Mouse (Mus musculus) gastrocnemius, adult 8-10 months (tissue): Measurements from ENCODE around the gene Ccdc28a. TPM values are rescaled to one million over a fixed set of nuclear protein-coding genes. Genes with fewer than 3 reads are reported as not detected.

Experiments
- DNase-seq, 2 experiments: peaks; one replicate each; pipeline ENCODE4 v3.0.0; 2022; ENCODE audit warnings: low spot score in 2 of 2
- total RNA-seq, 4 experiments: library from RNA; stranded (reverse); gene quantifications; 2 replicates each; pipeline ENCODE4 v1.2.4; 2022

Gene Ccdc28a
- total RNA-seq, 4 experiments from 2014 or later, result 6.8 to 9.5 (median 8.2) TPM

DNA sequence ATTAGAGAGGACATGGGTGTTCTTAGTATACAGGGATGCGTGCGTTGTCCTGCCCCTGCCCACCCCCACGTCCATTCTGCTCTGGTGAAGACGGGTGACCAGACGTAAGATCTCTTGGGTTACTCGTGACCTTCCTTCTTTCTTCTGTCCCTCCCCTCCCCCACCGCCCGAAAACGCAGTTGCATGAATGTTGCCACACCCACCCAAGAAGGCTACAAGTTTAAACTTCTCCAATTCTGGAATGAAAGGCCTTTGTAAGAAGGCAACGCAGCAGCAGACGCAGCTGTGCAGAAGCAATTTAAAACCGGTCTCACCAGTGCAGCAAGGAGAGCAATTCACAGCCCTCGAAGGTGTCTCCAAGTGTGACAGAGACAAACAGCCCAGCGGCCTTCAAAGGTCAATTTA is 40.1 kb downstream of the Ccdc28a start:
- no peak for DNase-seq

DNA sequence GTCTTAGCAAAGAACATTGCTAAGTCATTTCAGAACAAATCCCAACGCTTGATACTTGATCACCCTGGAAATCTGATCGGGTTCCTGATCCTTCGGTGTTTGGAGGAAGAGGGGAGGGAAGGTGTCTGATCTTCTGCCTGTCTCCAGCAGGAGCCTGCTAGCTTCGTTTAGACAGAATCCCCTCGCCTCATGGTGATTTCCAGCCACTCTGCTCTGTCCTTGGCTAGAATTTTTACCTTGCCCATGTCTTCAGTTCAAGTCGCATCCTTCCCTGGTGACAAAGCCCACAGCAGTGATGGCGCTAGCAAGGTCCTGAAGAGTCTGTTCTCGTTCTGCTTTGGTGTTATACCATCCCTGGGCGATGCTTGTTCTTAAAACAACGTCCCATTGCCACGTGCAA is 40.6 kb downstream of the Ccdc28a start:
- no peak for DNase-seq

DNA sequence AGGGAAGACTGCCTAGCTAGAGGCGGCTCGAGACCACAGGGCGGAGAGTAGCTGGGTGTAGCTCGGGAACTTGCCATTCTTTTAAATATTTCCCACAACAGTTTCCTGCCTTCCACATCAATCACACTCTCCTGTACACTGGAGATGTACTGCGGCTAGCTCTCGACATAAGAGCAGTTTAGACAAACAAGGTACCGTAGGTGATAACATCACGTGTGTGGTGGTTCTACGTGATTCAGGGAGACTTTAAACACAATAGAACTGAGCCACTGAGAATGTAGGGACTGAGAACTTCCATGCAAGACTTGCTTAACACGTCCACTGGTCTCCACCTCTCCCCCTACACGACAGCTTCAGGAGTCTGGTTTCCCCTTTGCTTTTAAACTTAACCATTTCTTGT is 41.6 kb downstream of the Ccdc28a start:
- no peak for DNase-seq

DNA sequence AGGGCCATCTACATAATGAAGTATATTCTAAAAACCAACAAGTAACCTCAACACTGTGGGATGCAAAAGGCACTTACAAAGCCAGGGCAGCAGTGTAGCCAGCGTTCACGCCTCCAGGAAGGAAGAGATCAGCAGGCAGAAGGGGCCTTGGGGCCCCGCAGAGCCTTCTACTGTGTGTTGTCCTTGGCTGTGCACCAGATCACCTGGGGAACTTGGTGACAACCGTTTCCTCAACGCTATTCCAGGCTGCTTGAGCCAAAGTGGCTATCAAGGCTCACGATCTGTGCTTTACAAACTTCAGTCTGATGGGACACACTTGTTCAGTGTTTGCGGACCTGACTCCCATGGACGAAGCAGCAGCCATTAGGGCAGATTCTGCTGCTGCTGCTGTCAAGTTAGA is 43.1 kb downstream of the Ccdc28a start:
- no peak for DNase-seq

- no peak for DNase-seq
Measured at GRCm38 (mm10) chr10:18189498-18189897, 45.3 kb downstream of the Ccdc28a start.

DNA sequence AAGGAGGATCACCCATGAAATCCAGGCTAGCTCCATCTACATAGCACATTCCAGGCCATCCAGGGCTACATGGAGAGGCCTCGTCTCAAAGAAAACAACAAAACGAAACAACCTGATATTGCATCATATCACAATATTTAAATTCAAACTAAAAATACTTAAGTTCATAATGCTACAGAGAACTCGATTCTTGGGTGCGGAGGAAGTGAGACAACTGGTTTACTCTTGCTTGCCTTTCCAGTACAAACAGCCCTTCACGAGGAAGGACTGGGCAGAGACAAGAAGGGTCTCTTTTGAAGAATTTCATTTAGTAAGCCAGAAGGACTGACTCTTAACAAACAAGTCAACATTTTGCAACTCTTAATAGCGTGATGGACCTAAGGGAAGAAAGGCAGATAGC is 46.2 kb downstream of the Ccdc28a start:
- DNase-seq, result no peak

DNA sequence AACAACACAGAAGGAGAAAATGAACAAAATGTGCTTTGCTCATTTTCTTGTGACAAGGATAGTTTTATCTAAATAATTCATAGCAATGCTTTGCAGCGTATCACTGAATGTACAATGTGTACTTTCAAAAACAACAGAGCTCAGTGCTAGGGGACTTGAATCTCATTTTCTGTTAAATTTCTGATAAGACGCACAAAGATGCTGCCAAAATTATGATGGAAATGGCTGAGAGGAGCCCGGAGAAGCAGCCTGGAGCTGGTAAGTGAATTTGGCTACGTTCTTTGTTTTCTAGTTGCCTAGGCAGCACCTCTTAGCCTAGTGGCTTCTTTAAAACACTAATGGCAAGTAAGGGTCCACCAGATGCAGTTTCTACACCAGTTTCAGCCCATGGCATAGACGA is 52.6 kb downstream of the Ccdc28a start:
- DNase-seq, result no peak

DNA sequence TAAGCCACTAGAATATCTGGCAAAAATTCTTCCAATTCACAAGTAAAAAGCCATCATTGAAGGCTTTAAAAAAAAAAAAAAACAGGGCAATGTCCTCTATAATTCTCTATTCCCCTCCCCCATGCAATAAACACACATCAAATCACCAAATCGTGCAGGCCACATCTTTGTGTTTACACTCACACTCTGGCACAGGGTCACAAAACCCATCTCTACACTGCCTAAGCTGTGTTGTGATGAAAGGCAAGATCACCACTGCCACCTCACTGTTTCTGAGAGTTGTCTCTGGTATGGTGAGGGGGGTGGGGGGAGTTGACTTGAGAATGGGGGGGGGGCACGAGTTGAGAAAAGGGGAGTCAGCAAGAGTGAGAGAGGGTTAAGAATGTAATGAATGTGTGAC is 57.5 kb downstream of the Ccdc28a start:
- DNase-seq, result no peak

DNA sequence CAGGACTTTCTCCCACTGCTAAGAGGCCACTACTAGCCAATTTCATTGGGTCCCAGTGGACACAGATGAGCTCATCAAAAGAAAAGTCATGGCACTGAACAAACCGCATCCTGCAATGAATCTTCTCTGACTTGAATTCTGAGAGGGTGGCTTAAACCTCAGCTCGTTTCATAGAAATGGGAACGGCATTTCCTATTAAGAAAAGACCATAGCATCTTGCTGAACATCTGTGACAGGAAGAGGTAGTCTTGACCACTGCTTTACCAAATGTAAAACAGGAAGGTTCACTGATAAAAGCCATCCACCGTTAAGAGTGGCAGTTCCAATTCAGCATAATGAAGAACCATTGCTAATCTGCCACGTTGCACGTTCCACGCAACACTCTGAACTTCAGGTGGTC is 58.1 kb downstream of the Ccdc28a start:
- DNase-seq, result no peak

- no peak for DNase-seq
Measured at GRCm38 (mm10) chr10:18175087-18175486, 59.7 kb downstream of the Ccdc28a start.

Other genes with a start within 250 kb of the Ccdc28a start
- 1 to 10 TPM in 3 of 4 experiments, under 1 TPM in 1; 0.58 to 3.8 (median 1.5) TPM for gene Abracl, start 211.7 kb downstream of the Ccdc28a start, total RNA-seq
- 10 to 100 TPM; 27.7 to 33.2 (median 30.2) TPM for gene Reps1, start 179.1 kb downstream of the Ccdc28a start, total RNA-seq
- under 1 TPM in 3 of 4 experiments, not detected in 1; 0.53 to 0.92 (median 0.62) TPM for gene Ect2l, start 24.1 kb downstream of the Ccdc28a start, total RNA-seq
- 1 to 10 TPM; 5.9 to 7.1 (median 6.4) TPM for gene Nhsl1, start 84.0 kb upstream of the Ccdc28a start, total RNA-seq